Mouse (Mus musculus) forebrain, postnatal 0 days (tissue): ENCODE results near the gene Tuba1a. TPM values are rescaled to one million over a fixed set of nuclear protein-coding genes. Genes with fewer than 3 reads are reported as not detected.

ENCODE experiments used
- ATAC-seq: fragments of 200-750 bp; cut with Nextera tagmentation; 2 replicates; pipeline ENCODE4 v1.8.0; 2017; ENCODE audit warnings: mild to moderate bottlenecking, moderate library complexity
- DNase-seq: peaks from one replicate; pipeline ENCODE4 v3.0.0-alpha.2; 2015
- H3K27ac ChIP-seq: fragments of 300-500 bp; sonication (generic); 2 replicates; pipeline ENCODE4 v1.5.1; 2014; ENCODE audit warnings: low read depth, mild to moderate bottlenecking, antibody characterized with exemption, low read length, moderate library complexity, mixed read lengths
- H3K27me3 ChIP-seq: fragments of 300-500 bp; sonication (generic); 2 replicates; pipeline ENCODE4 v1.6.1; 2014; ENCODE audit warnings: mild to moderate bottlenecking, low read length, mixed read lengths; ENCODE audit not compliant: insufficient read depth
- H3K36me3 ChIP-seq: fragments of 300-500 bp; sonication (generic); 2 replicates; pipeline ENCODE4 v1.6.1; 2014; ENCODE audit warnings: mild to moderate bottlenecking, moderate library complexity; ENCODE audit not compliant: insufficient read depth
- H3K4me1 ChIP-seq: fragments of 300-500 bp; sonication (generic); 2 replicates; pipeline ENCODE4 v1.6.1; 2014; ENCODE audit warnings: antibody characterized with exemption; ENCODE audit not compliant: insufficient read depth
- H3K4me2 ChIP-seq: fragments of 300-500 bp; sonication (generic); 2 replicates; pipeline ENCODE4 v1.6.1; 2014; ENCODE audit warnings: low read depth, mild to moderate bottlenecking, moderate library complexity
- H3K4me3 ChIP-seq: fragments of 300-500 bp; sonication (generic); 2 replicates; pipeline ENCODE4 v1.5.1; 2014; ENCODE audit warnings: low read depth, low read length, mixed read lengths
- H3K9ac ChIP-seq: fragments of 300-500 bp; sonication (generic); 2 replicates; pipeline ENCODE4 v1.6.1; 2014; ENCODE audit warnings: mild to moderate bottlenecking
- H3K9me3 ChIP-seq: fragments of 300-500 bp; sonication (generic); 2 replicates; pipeline ENCODE4 v1.6.1; 2016; ENCODE audit warnings: low read length
- CTCF ChIP-seq: sonication (generic); IDR thresholded peaks from 2 replicates; pipeline ENCODE4 v1.5.1; 2016; ENCODE audit warnings: antibody characterized with exemption, control low read depth, low read depth
- WGBS: fragments of 180-500 bp; shearing (Covaris S2); extraction: QIAGEN DNeasy Blood & Tissue Kit; methylation state at CpG from one replicate; pipeline ENCODE4 v1.1.7; 2014; 5-methylcytosine and 5-hydroxymethylcytosine counted together
- polyA plus RNA-seq: library from polyadenylated mRNA; unstranded; fragments of >200 nt; fragmentation: Nextera tagmentation; extraction: Ambion mirVana; gene quantifications from 2 replicates; pipeline ENCODE4 v1.2.1, GENCODE M21; 2015
- total RNA-seq: library from RNA; depleted of rRNA; stranded (reverse); fragments of >200 nt; gene quantifications from 2 replicates; pipeline ENCODE4 v1.2.3, GENCODE M21; 2014

Tuba1a gene
- total and polyA plus RNA-seq, 2 experiments from 2014 or later = 18,258 to 18,820 TPM

GRCm38 (mm10) chr15:98984681-98985080 lies 31.2 kb upstream of the Tuba1a start:
- WGBS = 32% methylated on average over 6 of the region's 6 CpGs
- Histone ChIP-seq H3K4me1 (peaks cover 22% of the 10 kb centered on the region), H3K9ac (peak overlapping the region; percentile 73), H3K27me3 (no peaks in the 10 kb centered on the region), H3K27ac (peak overlapping the region; percentile 92), H3K4me2 (peak overlapping the region; percentile 71), H3K36me3 (no peaks in the 10 kb centered on the region), H3K9me3 (no peaks in the 10 kb centered on the region), H3K4me3 (peak overlapping the region; percentile 34)
- TF ChIP-seq CTCF = no peak
- ATAC-seq (no peak), DNase-seq (peak; percentile 59)

- Histone ChIP-seq H3K27me3 (no peaks in the 10 kb centered on the region), H3K27ac (peak overlapping the region; percentile 92), H3K9ac (peak overlapping the region; percentile 73), H3K9me3 (no peaks in the 10 kb centered on the region), H3K36me3 (no peaks in the 10 kb centered on the region), H3K4me3 (peak overlapping the region; percentile 34), H3K4me1 (peaks cover 22% of the 10 kb centered on the region), H3K4me2 (peak overlapping the region; percentile 71)
- TF ChIP-seq CTCF = no peak
- ATAC-seq = peak; percentile 61
- WGBS = 13% methylated on average over 16 of the region's 16 CpGs
- peak; percentile 81 for DNase-seq
Observed at GRCm38 (mm10) chr15:98983431-98984081, 30.1 kb upstream of the Tuba1a start.

GRCm38 (mm10) chr15:98982100-98982499 lies 28.6 kb upstream of the Tuba1a start:
- no peak overlapping the region for H3K4me3 ChIP-seq
- 82% methylated on average over 6 of the region's 6 CpGs for WGBS
- ATAC-seq = no peak

GRCm38 (mm10) chr15:98980012-98980614 lies 26.6 kb upstream of the Tuba1a start:
- Histone ChIP-seq H3K4me3 (no peak overlapping the region), H3K36me3 (no peaks in the 10 kb centered on the region), H3K27me3 (no peaks in the 10 kb centered on the region), H3K9me3 (no peaks in the 10 kb centered on the region), H3K4me1 (peaks cover 20% of the 10 kb centered on the region), H3K27ac (no peak overlapping the region), H3K9ac (no peak overlapping the region), H3K4me2 (no peak overlapping the region)
- DNase-seq (no peak), ATAC-seq (no peak)
- 35% methylated on average over 7 of the region's 7 CpGs for WGBS
- no peak for TF ChIP-seq CTCF

More at GRCm38 (mm10) chr15:98982100-98982499, 28.6 kb upstream of the Tuba1a start:
- H3K9ac ChIP-seq = no peak overlapping the region
- DNase-seq = no peak
- peaks cover 20% of the 10 kb centered on the region for H3K4me1 ChIP-seq
- H3K36me3 ChIP-seq = no peaks in the 10 kb centered on the region
- TF ChIP-seq CTCF = no peak
- H3K27ac ChIP-seq = peak overlapping the region; percentile 92; the same call in 1 of the 2 replicates
- H3K9me3 ChIP-seq = no peaks in the 10 kb centered on the region
- no peaks in the 10 kb centered on the region for H3K27me3 ChIP-seq
- no peak overlapping the region for H3K4me2 ChIP-seq

- DNase-seq (no peak), ATAC-seq (no peak)
- TF ChIP-seq CTCF = no peak
- H3K36me3 ChIP-seq = no peaks in the 10 kb centered on the region
- H3K27ac ChIP-seq = peak overlapping the region; percentile 81
- WGBS = 35% methylated on average over 20 of the region's 20 CpGs
- H3K9me3 ChIP-seq = no peaks in the 10 kb centered on the region
- no peaks in the 10 kb centered on the region for H3K27me3 ChIP-seq
- 0 out of 2 replicates have a peak overlapping the region, but pooled peaks have one; percentile 31 for H3K4me2 ChIP-seq
- H3K9ac ChIP-seq = 0 out of 2 replicates have a peak overlapping the region, but pooled peaks have one; percentile 10
- no peak overlapping the region for H3K4me3 ChIP-seq
- H3K4me1 ChIP-seq = peaks cover 20% of the 10 kb centered on the region
Observed at GRCm38 (mm10) chr15:98978409-98979172, 25.1 kb upstream of the Tuba1a start.

- WGBS = 22% methylated on average over 14 of the region's 14 CpGs
- peaks cover 20% of the 10 kb centered on the region for H3K4me1 ChIP-seq
Observed at GRCm38 (mm10) chr15:98977759-98978408, 24.4 kb upstream of the Tuba1a start.

More at GRCm38 (mm10) chr15:98977759-98978408, 24.4 kb upstream of the Tuba1a start:
- DNase-seq (peak; percentile 75), ATAC-seq (peak; percentile 76)
- H3K27me3 ChIP-seq = no peaks in the 10 kb centered on the region
- peak overlapping the region; percentile 31 for H3K4me2 ChIP-seq
- peak overlapping the region; percentile 22; the same call in 1 of the 2 replicates for H3K9ac ChIP-seq
- H3K4me3 ChIP-seq = no peak overlapping the region
- no peak for TF ChIP-seq CTCF
- peak overlapping the region; percentile 81 for H3K27ac ChIP-seq
- no peaks in the 10 kb centered on the region for H3K36me3 ChIP-seq
- no peaks in the 10 kb centered on the region for H3K9me3 ChIP-seq
